Comparison of ENCODE assay signal across 16 mouse cellular contexts in the genomic region with DNA sequence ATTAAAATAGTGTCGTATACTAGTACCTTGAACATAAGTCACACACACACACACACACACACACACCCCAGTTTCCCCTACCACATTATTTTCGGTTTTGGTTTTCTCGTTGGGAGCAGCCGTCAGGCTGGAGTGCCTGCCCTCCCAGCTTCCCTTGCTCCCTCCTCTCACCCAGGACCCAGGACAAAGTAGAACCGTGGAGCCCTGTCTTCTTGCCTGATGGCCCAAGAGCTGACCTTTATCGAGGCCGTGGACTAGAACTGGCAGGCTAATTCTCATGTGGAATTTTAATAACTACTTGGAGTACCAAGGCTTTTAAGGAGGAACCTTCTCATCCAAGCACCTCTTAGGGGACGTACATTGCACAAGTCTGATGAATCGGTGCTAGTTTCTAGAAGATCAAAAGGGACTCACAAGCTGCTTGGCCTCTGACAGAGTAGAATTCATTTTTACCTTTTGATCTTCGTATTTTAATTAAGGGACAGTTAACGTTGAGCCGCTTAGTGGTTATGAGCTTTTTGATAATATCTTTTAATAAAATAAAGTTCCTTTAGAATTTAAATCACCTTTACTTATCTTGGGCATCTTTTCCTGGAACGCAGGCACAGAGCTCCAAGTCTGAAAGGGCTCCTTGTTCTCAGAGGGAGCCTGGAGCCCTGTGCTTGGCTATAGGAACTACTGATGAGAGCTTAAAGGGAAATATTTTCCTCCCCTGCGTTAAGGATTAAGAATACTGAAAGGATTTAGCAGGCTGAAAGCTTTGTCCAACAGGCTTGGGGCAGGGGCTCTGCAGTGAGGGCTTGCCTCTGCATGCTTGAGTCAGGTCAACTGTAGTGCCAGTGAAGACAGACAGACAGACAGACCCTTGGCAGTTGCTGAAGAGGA. TPM values are rescaled to one million over a fixed set of nuclear protein-coding genes. Genes with fewer than 3 reads are reported as not detected.
DNase-seq lines count a peak whose midpoint lies in the region; ATAC-seq and TF ChIP-seq lines count a peak whose summit lies in the region.
"Had no signal": no experiment of that assay in that cellular context is flagged by ENCODE, and none has a peak within 500 bp of the region (broad histone marks: within the 10 kb centered on the region; RNA-seq: fewer than 3 reads in every experiment).

No protein-coding gene starts in this region.

- no peaks in the 10 kb centered on the region for H3K4me1 ChIP-seq in kidney, embryonic 14.5 days (ENCODE audit: control insufficient read depth, insufficient read depth, low read length)
- peaks cover 8% of the 10 kb centered on the region for H3K4me1 ChIP-seq in limb, embryonic 13.5 days

- TF ChIP-seq CTCF in brain, embryonic 14.5 days (IDR thresholded peaks at IDR 0.05; ENCODE audit: borderline replicate concordance, extremely low read depth, insufficient read depth, insufficient read length) = no peak

- peak overlapping the region; percentile 69; the same call in 1 of the 2 replicates for H3K27ac ChIP-seq in kidney, embryonic 14.5 days (ENCODE audit: low read depth, low read length)
- no peak overlapping the region; the same call in 1 of the 2 replicates for H3K27ac ChIP-seq in limb, embryonic 13.5 days

- TF ChIP-seq POLR2A in brain, embryonic 14.5 days (IDR thresholded peaks at IDR 0.05; ENCODE audit: borderline replicate concordance, extremely low read depth, insufficient read depth, insufficient read length, poor library complexity, severe bottlenecking) = no peak

- H3K27me3 ChIP-seq in kidney, embryonic 14.5 days (ENCODE audit: control insufficient read depth, insufficient read depth, low read length) = no peaks in the 10 kb centered on the region
- H3K27me3 ChIP-seq in limb, embryonic 13.5 days = no peaks in the 10 kb centered on the region

- H3K9me3 ChIP-seq in kidney, embryonic 14.5 days (ENCODE audit: control insufficient read depth, low read length) = no peaks in the 10 kb centered on the region
- no peaks in the 10 kb centered on the region for H3K9me3 ChIP-seq in limb, embryonic 13.5 days

- H3K9ac ChIP-seq in kidney, embryonic 14.5 days (ENCODE audit: low read depth, low read length) = no peak overlapping the region
- no peak overlapping the region for H3K9ac ChIP-seq in limb, embryonic 13.5 days

- WGBS in kidney, embryonic 14.5 days = 69% methylated on average over 14 of the region's 14 CpGs
- WGBS in limb, embryonic 13.5 days = 56% methylated on average over 14 of the region's 14 CpGs

- no peak overlapping the region for H3K4me2 ChIP-seq in kidney, embryonic 14.5 days (replicated peaks; ENCODE audit: low read depth, low read length)
- no peak overlapping the region for H3K4me2 ChIP-seq in limb, embryonic 13.5 days (replicated peaks)

- ATAC-seq in kidney, embryonic 14.5 days (ENCODE audit: low FRiP score, low TSS enrichment) = peak; percentile 69; the same call in 1 of the 2 replicates
- 0 out of 2 replicates have a peak, but pooled peaks have one; percentile 11 for ATAC-seq in limb, embryonic 13.5 days (ENCODE audit: low FRiP score, low read depth)

- H3K4me3 ChIP-seq in kidney, embryonic 14.5 days (ENCODE audit: low read length) = no peak overlapping the region
- no peak overlapping the region for H3K4me3 ChIP-seq in limb, embryonic 13.5 days

- H3K36me3 ChIP-seq in kidney, embryonic 14.5 days (ENCODE audit: control insufficient read depth, insufficient read depth, low read length) = no peaks in the 10 kb centered on the region; the same call in 1 of the 2 replicates
- H3K36me3 ChIP-seq in limb, embryonic 13.5 days = 0 out of 2 replicates have a peak, but pooled peaks cover 9% of the 10 kb centered on the region

- DNase-seq in embryo, embryonic 11 days = peak; percentile 11
- no peak for DNase-seq in embryo, embryonic 10 days (ENCODE audit: low spot score)
- no peak for DNase-seq in kidney, adult 11 months
- peak; percentile 62 for DNase-seq in brain, embryonic 14.5 days (ENCODE audit: low read depth)
- DNase-seq in layer of hippocampus, postnatal 10 days (ENCODE audit: low spot score in 2 of 2) = no peak
- DNase-seq in right cerebral cortex, adult 2 months (ENCODE audit: low spot score in 2 of 2) = no peak
- DNase-seq: adrenal gland, adult 2 months; cerebellum, postnatal 10 days; gastrocnemius, postnatal 25 days; lung, adult 18-20 months; right cerebral cortex, postnatal 25 days; thymus, postnatal 14 days had no signal

RNA-seq across cellular contexts. Expression of a gene that starts 38.5 kb away (rescaled TPM):
- 0.19 TPM in 1 of 2 replicates, not detected in the other for polyA plus RNA-seq in kidney, embryonic 14.5 days (2014; fragmentation: Nextera tagmentation; extraction: Ambion mirVana)
- polyA plus RNA-seq in brain, embryonic 14.5 days (2012; rRNA removed) = 0.54 and 0.55 TPM in 2 replicates
- not detected in 2 replicates for polyA plus RNA-seq in limb, embryonic 13.5 days (2015; fragmentation: Nextera tagmentation; extraction: Ambion mirVana)
- total RNA-seq in layer of hippocampus, postnatal 10 days (2021) = not detected
- total RNA-seq: gastrocnemius, postnatal 25 days; neutrophil, adult 5-6 weeks had no signal
- polyA plus RNA-seq: heart, postnatal 0 days had no signal

Comparison
In these comparisons a context has a peak if more than half of its experiments do, and no peak if none do; other contexts are left out.
1. DNase-seq: peak in embryo, embryonic 11 days (single experiment) and brain, embryonic 14.5 days (single experiment); none in embryo, embryonic 10 days (single experiment), kidney, adult 11 months (single experiment), layer of hippocampus, postnatal 10 days (0 of 2) and right cerebral cortex, adult 2 months (0 of 2).